Mouse (Mus musculus): ENCODE measurements around the gene BC048403. TPM values are rescaled to one million over a fixed set of nuclear protein-coding genes. Genes with fewer than 3 reads are reported as not detected.

Gene BC048403
- total RNA-seq, 2 experiments from 2014 or later = 8.8 to 9.0 TPM

Other genes starting within 250 kb of the BC048403 start
- gene Tbk1, start 153.2 kb upstream of the BC048403 start, total RNA-seq (2021) = 10 to 100 TPM; 47.6 to 50.8 TPM
- 10 to 100 TPM; 61.2 to 69.0 TPM for gene Xpot, start 113.6 kb upstream of the BC048403 start, total RNA-seq (2021)
- gene D930020B18Rik, start 98.3 kb upstream of the BC048403 start, total RNA-seq (2021) = under 1 TPM; 0.27 to 0.52 TPM

All from layer of hippocampus, postnatal 25 days (tissue).